In genomic region chr5:57717906-57718875, GRCm38 (mm10) we compare ENCODE assay signal across 8 mouse cellular contexts. TPM values are rescaled to one million over a fixed set of nuclear protein-coding genes. Genes with fewer than 3 reads are reported as not detected.
A peak's percentile ranks its signal among the peaks of the same experiment; 100 is the strongest.
DNase-seq lines count a peak whose midpoint lies in the region; ATAC-seq and TF ChIP-seq lines count a peak whose summit lies in the region.

Pcdh7 (plus strand) TSS chr5:57717967.

- WGBS in hindbrain, embryonic 15.5 days = under 1% methylated on average over 70 of the region's 70 CpGs
- 2% methylated on average over 70 of the region's 70 CpGs for WGBS in small intestine, adult 2 months

- peak; percentile 3 to 13 for DNase-seq in adrenal gland, postnatal 4 days (ENCODE audit: low spot score in 2 of 2)
- DNase-seq in gastrocnemius, adult 8-10 months (ENCODE audit: low spot score in 2 of 2) = peak; percentile 5 to 14
- peak; percentile 72 to 83 for DNase-seq in left cerebral cortex, postnatal 25 days (ENCODE audit: low spot score in 2 of 2)
- DNase-seq in mesoderm, embryonic 11.5 days (ENCODE audit: low read depth, low spot score) = peak; percentile 72
- DNase-seq in MN1 (ENCODE audit: low spot score) = no peak

- intact Hi-C loops in left cerebral cortex, postnatal 25 days (cut with DNase I) = loop anchor here (1.0 to 10.0 kb wide), 9 partner anchors 104 to 1019 kb away; no protein-coding TSS in a partner anchor

- H3K4me1 ChIP-seq in hindbrain, embryonic 15.5 days (replicated peaks) = peaks cover 12% of the 10 kb centered on the region
- peaks cover 2% of the 10 kb centered on the region; the same call in 1 of the 2 replicates for H3K4me1 ChIP-seq in small intestine, adult 2 months (ENCODE audit: control insufficient read depth, insufficient read depth, insufficient read length, low read length)

- 0 out of 2 replicates have a peak, but pooled peaks have one; percentile 19 for TF ChIP-seq POLR2A in small intestine, adult 2 months (IDR thresholded peaks at IDR 0.05; ENCODE audit: low read depth, low read length)

- H3K4me2 ChIP-seq in hindbrain, embryonic 15.5 days = peak within 1 kb of the TSS; percentile 89

- no peaks in the 10 kb centered on the region for H3K27me3 ChIP-seq in hindbrain, embryonic 15.5 days
- H3K27me3 ChIP-seq in small intestine, adult 2 months (ENCODE audit: control insufficient read depth, insufficient read depth, low read length) = peaks cover 38% of the 10 kb centered on the region

- peak within 1 kb of the TSS; percentile 70 for H3K9ac ChIP-seq in hindbrain, embryonic 15.5 days

- no peaks in the 10 kb centered on the region for H3K36me3 ChIP-seq in hindbrain, embryonic 15.5 days
- no peaks in the 10 kb centered on the region for H3K36me3 ChIP-seq in small intestine, adult 2 months (ENCODE audit: control insufficient read depth, insufficient read depth, low read length)

- peak within 1 kb of the TSS; percentile 59 for H3K4me3 ChIP-seq in hindbrain, embryonic 15.5 days
- H3K4me3 ChIP-seq in small intestine, adult 2 months (ENCODE audit: low read depth, low read length) = peak within 1 kb of the TSS; percentile 82

- 0 out of 2 replicates have a peak, but pooled peaks have one; percentile 2 for ATAC-seq in common myeloid progenitor, adult 5-6 weeks (replicated peaks; ENCODE audit: low read depth, poor library complexity, severe bottlenecking)
- ATAC-seq in hindbrain, embryonic 15.5 days (ENCODE audit: low FRiP score, low read depth) = peak; percentile 50

- no peak for TF ChIP-seq CTCF in small intestine, adult 2 months (IDR thresholded peaks at IDR 0.05; ENCODE audit: extremely low read depth, insufficient read length, insufficient replicate concordance, low read depth, low read length)

- no peaks in the 10 kb centered on the region for H3K9me3 ChIP-seq in hindbrain, embryonic 15.5 days

- H3K27ac ChIP-seq in hindbrain, embryonic 15.5 days (replicated peaks) = peak within 1 kb of the TSS; percentile 91
- H3K27ac ChIP-seq in small intestine, adult 2 months (ENCODE audit: insufficient read depth, low read depth, low read length) = peak within 1 kb of the TSS; percentile 75

RNA-seq across cellular contexts. Expression of gene Pcdh7, which starts in this region (rescaled TPM):
- total RNA-seq in adrenal gland, postnatal 4 days (2021) = 10 to 100 TPM; 10.0 to 14.8 TPM
- 8.1 and 8.7 TPM in 2 replicates for total RNA-seq in common myeloid progenitor, adult 5-6 weeks (2017)
- 1 to 10 TPM; 1.7 to 2.5 (median 2.1) TPM for total RNA-seq in gastrocnemius, adult 8-10 months (2022)
- 24.6 and 25.7 TPM in 2 replicates for polyA plus RNA-seq in hindbrain, embryonic 15.5 days (2015; fragmentation: Nextera tagmentation; extraction: Ambion mirVana)
- 100 to 1,000 TPM; 140 to 158 TPM for total RNA-seq in left cerebral cortex, postnatal 25 days (2021)
- 3.5 and 4.4 TPM in 2 replicates for polyA plus RNA-seq in small intestine, adult 2 months (2012; rRNA removed)

Comparison
In these comparisons a context has a peak if more than half of its experiments do, and no peak if none do; other contexts are left out.
1. RNA of gene Pcdh7 (total RNA-seq): 140 to 158 TPM in left cerebral cortex, postnatal 25 days; 10.0 to 14.8 TPM in adrenal gland, postnatal 4 days, 8.1 to 8.7 TPM in common myeloid progenitor, adult 5-6 weeks and 1.7 to 2.5 TPM in gastrocnemius, adult 8-10 months; every median in the first group is over 4 times any median in the second.